Mouse (Mus musculus) embryonic facial prominence, embryonic 11.5 days (tissue): ENCODE measurements around the gene Olfr429. TPM values are rescaled to one million over a fixed set of nuclear protein-coding genes. Genes with fewer than 3 reads are reported as not detected.

Experiments
- ATAC-seq: fragments of 200-750 bp; cut with Nextera tagmentation; replicated peaks from 2 replicates; pipeline ENCODE4 v1.8.0; 2017; ENCODE audit warnings: low read depth; ENCODE audit not compliant: insufficient number of reproducible peaks, low FRiP score, low TSS enrichment
- DNase-seq: peaks from one replicate; pipeline ENCODE4 v3.0.0-alpha.2; 2015; ENCODE audit warnings: low spot score
- H3K27ac ChIP-seq: fragments of 300-500 bp; sonication (generic); replicated peaks from 2 replicates; pipeline ENCODE4 v1.5.1; 2014; ENCODE audit warnings: mild to moderate bottlenecking, low read depth, low read length, control low read depth
- H3K27me3 ChIP-seq: fragments of 300-500 bp; sonication (generic); 2 replicates; pipeline ENCODE4 v1.6.1; 2014; ENCODE audit warnings: mild to moderate bottlenecking, low read length, moderate library complexity, mixed read lengths; ENCODE audit not compliant: control insufficient read depth, insufficient read depth
- H3K36me3 ChIP-seq: fragments of 300-500 bp; sonication (generic); replicated peaks from 2 replicates; pipeline ENCODE4 v1.6.1; 2014; ENCODE audit warnings: low read depth, mild to moderate bottlenecking, low read length, moderate library complexity, mixed read lengths; ENCODE audit not compliant: control insufficient read depth, insufficient read depth
- H3K4me1 ChIP-seq: fragments of 300-500 bp; sonication (generic); 2 replicates; pipeline ENCODE4 v1.6.1; 2014; ENCODE audit warnings: low read length, mixed read lengths; ENCODE audit not compliant: control insufficient read depth, insufficient read depth
- H3K4me2 ChIP-seq: fragments of 300-500 bp; sonication (generic); 2 replicates; pipeline ENCODE4 v1.6.1; 2014; ENCODE audit warnings: low read depth, mild to moderate bottlenecking, control low read depth, low read length, moderate library complexity
- H3K4me3 ChIP-seq: fragments of 300-500 bp; sonication (generic); 2 replicates; pipeline ENCODE4 v1.5.1; 2014; ENCODE audit warnings: low read depth, low read length, control low read depth
- H3K9ac ChIP-seq: fragments of 300-500 bp; sonication (generic); replicated peaks from 2 replicates; pipeline ENCODE4 v1.6.1; 2014; ENCODE audit warnings: mild to moderate bottlenecking, control low read depth, low read length
- H3K9me3 ChIP-seq: fragments of 300-500 bp; sonication (generic); replicated peaks from 2 replicates; pipeline ENCODE4 v1.6.1; 2016; ENCODE audit warnings: mild to moderate bottlenecking, low read length, inconsistent platforms, mixed read lengths; ENCODE audit not compliant: control insufficient read depth
- WGBS: fragments of 180-500 bp; shearing (Covaris S2); extraction: QIAGEN DNeasy Blood & Tissue Kit; methylation state at CpG from one replicate; pipeline ENCODE4 v1.1.7; 2014; 5-methylcytosine and 5-hydroxymethylcytosine counted together
- polyA plus RNA-seq: library from polyadenylated mRNA; unstranded; fragments of >200 nt; fragmentation: Nextera tagmentation; extraction: Ambion mirVana; gene quantifications from 2 replicates; pipeline ENCODE4 v1.2.1, GENCODE M21; 2014

Gene Olfr429
- polyA plus RNA-seq, 1 experiment from 2014 or later = not detected

- Histone ChIP-seq H3K27ac (no peak overlapping the region), H3K9me3 (no peaks in the 10 kb centered on the region), H3K4me3 (no peak overlapping the region), H3K4me2 (no peak overlapping the region), H3K27me3 (no peaks in the 10 kb centered on the region), H3K36me3 (no peaks in the 10 kb centered on the region), H3K9ac (no peak overlapping the region), H3K4me1 (no peaks in the 10 kb centered on the region)
- DNase-seq (no peak), ATAC-seq (no peak)
- 63% methylated on average over 2 of the region's 2 CpGs for WGBS
Observed at GRCm38 (mm10) chr1:174103735-174104134, 19.6 kb downstream of the Olfr429 start.

- Histone ChIP-seq H3K27ac (no peak within 1 kb of the TSS), H3K27me3 (no peaks in the 10 kb centered on the region), H3K4me3 (no peak within 1 kb of the TSS), H3K4me1 (no peaks in the 10 kb centered on the region), H3K9me3 (no peaks in the 10 kb centered on the region), H3K9ac (no peak within 1 kb of the TSS), H3K36me3 (no peaks in the 10 kb centered on the region), H3K4me2 (no peak within 1 kb of the TSS)
- ATAC-seq (no peak), DNase-seq (no peak)
- WGBS = 48% methylated on average over 2 of the region's 2 CpGs
Observed at GRCm38 (mm10) chr1:174121062-174121461, 36.9 kb downstream of the Olfr429 start, which contains the start of gene Olfr231. Gene Olfr231, minus strand, starts transcription at chr1:174121162.

- H3K36me3 ChIP-seq = no peaks in the 10 kb centered on the region
- no peak within 1 kb of the TSS for H3K27ac ChIP-seq
- H3K4me3 ChIP-seq = no peak within 1 kb of the TSS
- 77% methylated on average over 3 of the region's 3 CpGs for WGBS
- ATAC-seq (no peak), DNase-seq (no peak)
- H3K4me1 ChIP-seq = no peaks in the 10 kb centered on the region
- no peak within 1 kb of the TSS for H3K9ac ChIP-seq
- H3K9me3 ChIP-seq = no peaks in the 10 kb centered on the region
- no peaks in the 10 kb centered on the region for H3K27me3 ChIP-seq
- H3K4me2 ChIP-seq = no peak within 1 kb of the TSS
Observed at GRCm38 (mm10) chr1:174131217-174131616, 47.1 kb downstream of the Olfr429 start, which contains the start of gene Olfr424. Gene Olfr424, plus strand, starts transcription at chr1:174131517.

GRCm38 (mm10) chr1:174131999-174132398 is 47.9 kb downstream of the Olfr429 start:
- ATAC-seq (no peak), DNase-seq (no peak)
- Histone ChIP-seq H3K36me3 (no peaks in the 10 kb centered on the region), H3K27ac (no peak overlapping the region), H3K9me3 (no peaks in the 10 kb centered on the region), H3K4me3 (no peak overlapping the region), H3K4me2 (no peak overlapping the region), H3K4me1 (no peaks in the 10 kb centered on the region), H3K9ac (no peak overlapping the region), H3K27me3 (no peaks in the 10 kb centered on the region)
- 72% methylated on average over 3 of the region's 3 CpGs for WGBS

Other genes with a start within 250 kb of the Olfr429 start
- gene Ifi211, start 171.3 kb upstream of the Olfr429 start, polyA plus RNA-seq = 0.28 and 0.40 TPM in 2 replicates
- 0.49 and 0.75 TPM in 2 replicates for gene Mndal, start 141.8 kb upstream of the Olfr429 start, polyA plus RNA-seq
- 0.17 and 0.38 TPM in 2 replicates for gene Ifi203, start 141.7 kb upstream of the Olfr429 start, polyA plus RNA-seq
- gene Ifi202b, start 101.6 kb upstream of the Olfr429 start, polyA plus RNA-seq = 0.20 and 0.36 TPM in 2 replicates
- not detected in 2 replicates for gene Ifi205, start 52.5 kb upstream of the Olfr429 start, polyA plus RNA-seq
- gene Olfr433, start 43.6 kb upstream of the Olfr429 start, polyA plus RNA-seq = not detected in 2 replicates
- gene Olfr432, start 35.1 kb upstream of the Olfr429 start, polyA plus RNA-seq = not detected in 2 replicates
- 0.07 TPM in 1 of 2 replicates, not detected in the other for gene Olfr430, start 17.7 kb upstream of the Olfr429 start, polyA plus RNA-seq
- not detected in 2 replicates for gene Olfr427, start 12.6 kb downstream of the Olfr429 start, polyA plus RNA-seq
- 0.64 and 0.90 TPM in 2 replicates for gene Olfr231, start 36.8 kb downstream of the Olfr429 start, polyA plus RNA-seq
- gene Olfr424, start 47.2 kb downstream of the Olfr429 start, polyA plus RNA-seq = 0.29 TPM in 1 of 2 replicates, not detected in the other
- 0.14 and 0.34 TPM in 2 replicates for gene Olfr420, start 71.3 kb downstream of the Olfr429 start, polyA plus RNA-seq
- gene Spta1, start 88.4 kb downstream of the Olfr429 start, polyA plus RNA-seq = 2.0 and 2.4 TPM in 2 replicates
- gene Olfr419, start 167.7 kb downstream of the Olfr429 start, polyA plus RNA-seq = not detected in 2 replicates
- gene Mptx1, start 246.2 kb downstream of the Olfr429 start, polyA plus RNA-seq = not detected in 2 replicates